Mouse (Mus musculus) ES-Bruce4 (cell line): Measurements from ENCODE around the gene Sept10. TPM values are rescaled to one million over a fixed set of nuclear protein-coding genes. Genes with fewer than 3 reads are reported as not detected.

Experiments
- H3K27ac ChIP-seq: 2 replicates; pipeline ENCODE4 v1.5.1; 2012; ENCODE audit warnings: low read length, inconsistent platforms; ENCODE audit not compliant: insufficient read depth
- H3K27me3 ChIP-seq: 2 replicates; pipeline ENCODE4 v1.6.1; 2012; ENCODE audit warnings: mild to moderate bottlenecking, low read length, inconsistent platforms; ENCODE audit not compliant: control insufficient read depth, poor library complexity, insufficient read depth, severe bottlenecking
- H3K36me3 ChIP-seq: 2 replicates; pipeline ENCODE4 v1.6.1; 2012; ENCODE audit warnings: inconsistent platforms, mild to moderate bottlenecking, low read length, moderate library complexity; ENCODE audit not compliant: control insufficient read depth, poor library complexity, insufficient read depth, severe bottlenecking
- H3K4me1 ChIP-seq: one replicate; pipeline ENCODE4 v1.8.1; 2011; ENCODE audit warnings: low read length; ENCODE audit not compliant: control insufficient read depth, insufficient read depth
- H3K4me3 ChIP-seq: 2 replicates; pipeline ENCODE4 v1.5.1; 2011; ENCODE audit warnings: low read depth, mild to moderate bottlenecking, low read length
- H3K9ac ChIP-seq: 2 replicates; pipeline ENCODE4 v1.6.1; 2012; ENCODE audit warnings: low read depth, mild to moderate bottlenecking, inconsistent platforms; ENCODE audit not compliant: poor library complexity, severe bottlenecking
- H3K9me3 ChIP-seq: replicated peaks from 2 replicates; pipeline ENCODE4 v1.6.1; 2012; ENCODE audit warnings: mild to moderate bottlenecking, low read length, inconsistent platforms; ENCODE audit not compliant: control insufficient read depth, poor library complexity, insufficient read depth, severe bottlenecking
- CTCF ChIP-seq: IDR thresholded peaks from one replicate; pipeline ENCODE4 v1.8.1; 2011; ENCODE audit warnings: low read depth, low read length
- EP300 ChIP-seq: IDR thresholded peaks from 2 replicates; pipeline ENCODE4 v1.6.1; 2011; ENCODE audit warnings: low read depth, low read length; ENCODE audit not compliant: insufficient read depth
- POLR2A ChIP-seq: IDR thresholded peaks from one replicate; pipeline ENCODE4 v1.8.1; 2011; ENCODE audit warnings: low read length; ENCODE audit not compliant: insufficient read depth
- polyA plus RNA-seq: library from polyadenylated mRNA; stranded (reverse); fragments of >200 nt; gene quantifications from 2 replicates; pipeline ENCODE4 v1.2.4, GENCODE M21; 2011; ENCODE audit warnings: low read depth; ENCODE audit not compliant: missing spikeins, insufficient read depth, insufficient read length

Sept10 gene
- polyA plus RNA-seq, 1 experiment: 53.4 TPM

DNA sequence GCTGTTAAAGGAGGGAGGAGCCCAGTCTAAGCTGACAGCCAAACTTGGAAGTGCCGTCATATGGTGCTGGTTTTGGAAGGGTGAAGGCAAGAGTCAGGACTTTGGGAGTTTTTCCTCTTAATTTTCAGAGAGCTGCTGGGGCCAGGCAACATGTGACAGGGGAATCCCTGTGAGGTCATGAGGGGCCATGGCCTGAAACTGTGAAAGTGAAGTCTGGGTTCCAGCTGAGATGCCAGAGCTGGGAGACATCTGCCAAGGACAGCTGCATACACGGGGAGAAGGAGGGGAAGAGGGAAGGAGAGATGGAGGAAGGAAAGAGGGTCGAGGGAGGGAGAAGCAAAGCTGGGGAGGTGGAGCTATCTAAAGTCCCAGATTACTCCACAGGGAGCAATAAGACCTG lies 16.1 kb upstream of the Sept10 start:
- Histone ChIP-seq H3K4me1 (no peaks in the 10 kb centered on the region), H3K4me3 (no peak overlapping the region), H3K27me3 (no peaks in the 10 kb centered on the region), H3K9ac (no peak overlapping the region), H3K36me3 (no peaks in the 10 kb centered on the region), H3K9me3 (no peaks in the 10 kb centered on the region), H3K27ac (no peak overlapping the region)
- no peak for TF ChIP-seq POLR2A
- no peak for TF ChIP-seq EP300
- no peak for TF ChIP-seq CTCF

DNA sequence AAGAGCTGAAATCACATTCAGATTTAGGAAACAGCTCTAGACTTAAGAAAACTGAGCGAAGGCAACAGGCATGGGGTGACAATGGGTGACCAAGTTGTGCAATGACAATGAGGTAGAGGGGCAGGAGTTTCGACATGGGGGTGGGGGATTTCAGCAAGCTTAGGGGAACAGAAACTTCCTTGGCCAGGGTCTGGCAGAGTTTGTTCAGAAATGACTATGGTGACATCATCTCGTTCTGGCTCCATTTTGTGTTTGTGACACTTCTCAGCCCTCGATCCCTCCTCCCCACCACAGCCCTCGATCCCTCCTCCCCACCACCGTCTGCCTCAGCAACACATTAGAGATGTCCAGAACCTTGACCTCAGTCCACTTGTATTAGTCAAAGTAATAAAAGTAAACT lies 14.8 kb upstream of the Sept10 start:
- TF ChIP-seq CTCF (no peak), EP300 (no peak), POLR2A (no peak)
- Histone ChIP-seq H3K27ac (no peak overlapping the region), H3K27me3 (no peaks in the 10 kb centered on the region), H3K4me1 (no peaks in the 10 kb centered on the region), H3K9ac (no peak overlapping the region), H3K9me3 (no peaks in the 10 kb centered on the region), H3K4me3 (no peak overlapping the region), H3K36me3 (no peaks in the 10 kb centered on the region)

DNA sequence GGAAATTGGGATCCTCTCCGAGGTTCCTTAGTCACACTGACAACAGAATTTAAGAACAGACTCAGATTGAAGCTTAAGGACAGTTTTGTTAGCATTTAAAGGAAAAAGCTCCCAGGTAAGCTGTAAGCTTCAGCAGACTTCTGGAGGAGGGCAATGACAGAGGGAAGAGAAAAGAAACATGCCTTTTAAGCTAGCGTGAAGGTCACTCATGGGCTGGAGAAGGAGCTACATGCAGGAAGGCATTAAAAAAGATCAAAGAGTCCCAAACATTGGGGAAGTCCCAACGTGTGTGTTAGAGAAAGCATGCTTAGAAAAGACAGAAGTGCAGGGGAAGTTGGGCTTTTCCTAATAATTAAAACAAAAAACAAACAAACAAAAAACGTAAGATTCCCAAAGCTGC lies 14.2 kb upstream of the Sept10 start:
- no peak overlapping the region for H3K9ac ChIP-seq
- no peaks in the 10 kb centered on the region for H3K9me3 ChIP-seq
- TF ChIP-seq EP300 (no peak), POLR2A (no peak), CTCF (no peak)
- no peaks in the 10 kb centered on the region for H3K4me1 ChIP-seq
- no peak overlapping the region for H3K4me3 ChIP-seq
- H3K27ac ChIP-seq: no peak overlapping the region
- no peaks in the 10 kb centered on the region for H3K36me3 ChIP-seq
- no peaks in the 10 kb centered on the region for H3K27me3 ChIP-seq

DNA sequence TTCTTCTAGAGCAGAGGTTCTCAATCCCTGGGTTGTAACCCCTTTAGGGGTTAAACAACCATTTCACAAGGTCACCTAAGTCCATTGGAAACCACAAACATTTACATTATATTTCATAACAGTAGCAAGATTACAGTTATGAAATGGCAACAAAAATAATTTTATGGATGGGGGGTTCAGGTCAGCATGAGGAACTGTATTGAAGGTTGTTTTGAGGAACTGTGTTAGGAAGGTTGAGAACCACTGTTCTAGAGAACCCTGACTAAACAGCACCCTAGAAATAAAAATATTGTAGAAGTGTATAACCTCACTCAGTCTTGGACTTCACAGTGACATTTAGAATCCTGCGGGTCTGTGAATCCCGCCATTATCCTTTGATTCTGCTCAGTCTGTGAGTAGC lies 13.6 kb upstream of the Sept10 start:
- no peaks in the 10 kb centered on the region for H3K9me3 ChIP-seq
- H3K9ac ChIP-seq: no peak overlapping the region
- H3K4me3 ChIP-seq: no peak overlapping the region
- no peaks in the 10 kb centered on the region for H3K4me1 ChIP-seq
- no peaks in the 10 kb centered on the region for H3K27me3 ChIP-seq
- no peak for TF ChIP-seq CTCF
- TF ChIP-seq EP300: no peak
- no peak for TF ChIP-seq POLR2A
- no peak overlapping the region for H3K27ac ChIP-seq
- no peaks in the 10 kb centered on the region for H3K36me3 ChIP-seq

DNA sequence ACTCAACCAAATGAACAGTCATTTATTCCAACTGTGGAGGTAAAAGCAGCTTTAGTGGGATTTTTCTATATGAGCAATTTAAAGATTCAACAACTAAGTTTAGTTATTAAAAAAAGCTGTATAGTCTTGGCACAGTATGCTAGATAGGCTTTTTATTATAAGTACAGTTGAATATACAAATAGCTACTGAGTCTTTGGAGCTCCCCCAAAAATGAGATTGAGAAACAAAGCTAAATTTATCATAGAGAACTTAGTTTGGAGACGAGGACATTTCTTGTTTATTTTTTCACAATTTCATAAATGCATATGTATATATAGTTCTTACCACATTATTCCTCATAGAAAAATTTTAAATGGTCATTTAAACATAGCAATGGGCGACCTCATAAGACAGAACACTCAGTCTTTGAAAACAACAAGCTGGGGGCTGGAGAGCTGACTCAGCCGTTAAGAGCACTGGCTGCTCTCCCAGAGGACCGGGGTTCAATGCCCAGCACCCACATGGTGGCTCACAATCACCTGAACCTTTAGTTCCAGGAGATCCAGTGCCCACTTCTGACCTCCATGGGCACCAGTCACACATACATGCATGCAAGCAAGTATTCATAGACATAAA lies 7.7 kb upstream of the Sept10 start:
- Histone ChIP-seq H3K27ac (no peak overlapping the region), H3K9ac (no peak overlapping the region), H3K27me3 (no peaks in the 10 kb centered on the region), H3K36me3 (no peaks in the 10 kb centered on the region), H3K9me3 (no peaks in the 10 kb centered on the region), H3K4me3 (no peak overlapping the region), H3K4me1 (no peaks in the 10 kb centered on the region)
- TF ChIP-seq EP300 (no peak), CTCF (no peak), POLR2A (no peak)

DNA sequence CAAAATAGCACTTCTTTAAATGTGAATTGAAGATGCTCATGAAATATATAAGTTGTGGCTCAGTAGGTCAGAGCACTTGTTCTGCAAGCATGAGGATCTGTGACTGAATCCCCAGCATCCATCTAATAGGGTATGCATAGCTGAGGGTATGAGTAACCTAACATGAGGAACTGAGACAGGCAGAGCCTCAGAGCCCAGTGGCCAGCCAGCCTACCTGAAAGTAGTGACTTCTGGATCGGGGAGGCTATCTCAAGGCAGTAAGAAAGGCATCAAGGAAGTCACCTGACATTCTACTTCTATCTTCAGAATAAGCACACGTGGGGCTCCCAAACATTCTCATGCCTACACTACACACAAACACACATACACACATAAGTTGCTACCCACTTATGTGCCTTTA lies 3.5 kb upstream of the Sept10 start:
- TF ChIP-seq CTCF (no peak), EP300 (no peak), POLR2A (no peak)
- H3K36me3 ChIP-seq: no peaks in the 10 kb centered on the region
- H3K4me1 ChIP-seq: no peaks in the 10 kb centered on the region

More for the DNA sequence above, 3.5 kb upstream of the Sept10 start:
- H3K9me3 ChIP-seq: no peaks in the 10 kb centered on the region
- no peak overlapping the region for H3K4me3 ChIP-seq
- no peak overlapping the region for H3K9ac ChIP-seq
- H3K27me3 ChIP-seq: 0 out of 2 replicates have a peak, but pooled peaks cover 3% of the 10 kb centered on the region
- H3K27ac ChIP-seq: no peak overlapping the region
